ENCODE assay signal across 20 mouse cellular contexts in the genomic region with DNA sequence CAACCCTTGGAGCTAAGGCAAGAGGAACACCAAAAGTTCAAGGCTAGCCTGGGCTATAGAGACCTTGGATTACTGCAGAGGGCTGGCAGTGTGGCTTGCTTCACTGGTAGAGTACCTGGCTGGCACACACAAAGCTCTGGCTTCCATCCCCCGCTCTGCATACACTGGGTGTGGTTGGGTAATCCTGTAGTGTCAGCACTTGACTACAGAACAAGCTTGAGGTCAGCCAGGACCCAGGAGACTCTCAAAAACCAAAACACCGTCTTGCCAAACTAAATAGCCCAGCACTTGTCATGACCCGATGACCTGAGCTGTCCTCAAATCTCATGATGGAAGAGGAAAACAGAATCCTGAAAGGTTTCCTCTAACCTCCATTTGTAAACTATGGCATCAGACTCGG. TPM values are rescaled to one million over a fixed set of nuclear protein-coding genes. Genes with fewer than 3 reads are reported as not detected.
A peak's percentile ranks its signal among the peaks of the same experiment; 100 is the strongest.
DNase-seq lines count a peak whose midpoint lies in the region; ATAC-seq and TF ChIP-seq lines count a peak whose summit lies in the region.
"Had no signal": no experiment of that assay in that cellular context is flagged by ENCODE, and none has a peak within 500 bp of the region (broad histone marks: within the 10 kb centered on the region; RNA-seq: fewer than 3 reads in every experiment).

No protein-coding gene starts in this region.

- no peak overlapping the region for H3K9ac ChIP-seq in intestine, embryonic 15.5 days
- H3K9ac ChIP-seq: forebrain, embryonic 13.5 days; lung, embryonic 14.5 days; stomach, embryonic 15.5 days had no signal

- TF ChIP-seq POLR2A in kidney, adult 2 months (IDR thresholded peaks at IDR 0.05; ENCODE audit: low read depth, low read length) = no peak

- H3K4me2 ChIP-seq in intestine, embryonic 15.5 days (replicated peaks) = no peak overlapping the region
- H3K4me2 ChIP-seq: forebrain, embryonic 13.5 days; lung, embryonic 14.5 days; stomach, embryonic 15.5 days had no signal

- no peak overlapping the region for H3K27ac ChIP-seq in kidney, adult 2 months (ENCODE audit: insufficient read depth, low read depth, low read length)
- H3K27ac ChIP-seq in embryonic facial prominence, embryonic 10.5 days (replicated peaks) = no peak overlapping the region
- H3K27ac ChIP-seq in intestine, embryonic 15.5 days = no peak overlapping the region
- H3K27ac ChIP-seq: forebrain, embryonic 13.5 days; hindbrain, postnatal 0 days; stomach, embryonic 15.5 days had no signal

- no peaks in the 10 kb centered on the region for H3K27me3 ChIP-seq in kidney, adult 2 months (replicated peaks; ENCODE audit: control insufficient read depth, insufficient read depth, low read length)
- peaks cover 9% of the 10 kb centered on the region; the same call in 1 of the 2 replicates for H3K27me3 ChIP-seq in embryonic facial prominence, embryonic 10.5 days (replicated peaks; ENCODE audit: low read depth, poor library complexity, severe bottlenecking)
- H3K27me3 ChIP-seq in intestine, embryonic 15.5 days (replicated peaks) = no peaks in the 10 kb centered on the region
- H3K27me3 ChIP-seq: forebrain, embryonic 13.5 days; stomach, embryonic 15.5 days had no signal

- H3K36me3 ChIP-seq in kidney, adult 2 months (ENCODE audit: control insufficient read depth, insufficient read depth, low read length) = 0 out of 2 replicates have a peak, but pooled peaks cover 2% of the 10 kb centered on the region
- peaks cover 57% of the 10 kb centered on the region for H3K36me3 ChIP-seq in embryonic facial prominence, embryonic 10.5 days (replicated peaks)
- H3K36me3 ChIP-seq in intestine, embryonic 15.5 days = peaks cover 30% of the 10 kb centered on the region

- no peaks in the 10 kb centered on the region for H3K9me3 ChIP-seq in embryonic facial prominence, embryonic 10.5 days
- no peaks in the 10 kb centered on the region for H3K9me3 ChIP-seq in intestine, embryonic 15.5 days
- H3K9me3 ChIP-seq: forebrain, embryonic 13.5 days; stomach, embryonic 15.5 days had no signal

- no peak for ATAC-seq in intestine, embryonic 15.5 days
- ATAC-seq: CD4-positive, CD25-positive, alpha-beta regulatory T cell, adult 4 months; forebrain, embryonic 13.5 days; hindbrain, postnatal 0 days; midbrain, embryonic 16.5 days had no signal

- DNase-seq in kidney, adult 2 months = peak; percentile 61
- DNase-seq in kidney, adult 18-20 months = no peak
- peak; percentile 11 for DNase-seq in 416B (ENCODE audit: low read depth)
- peak; percentile 87 for DNase-seq in adipocyte (ENCODE audit: low spot score)
- peak; percentile 62 for DNase-seq in lung, postnatal 10 days
- no peak for DNase-seq in embryonic facial prominence, embryonic 10.5 days (ENCODE audit: low spot score)
- DNase-seq: cerebellum, adult 18-20 months; cerebellum, postnatal 36 days; gastrocnemius, postnatal 25 days; kidney, adult 8-10 months; kidney, postnatal 4 days; lung, embryonic 14.5 days; thymus, adult 18-20 months; thymus, postnatal 4 days had no signal

- H3K4me3 ChIP-seq in kidney, adult 2 months (ENCODE audit: insufficient read depth, low read depth, low read length) = no peak overlapping the region
- no peak overlapping the region for H3K4me3 ChIP-seq in embryonic facial prominence, embryonic 10.5 days
- no peak overlapping the region for H3K4me3 ChIP-seq in intestine, embryonic 15.5 days (replicated peaks)
- H3K4me3 ChIP-seq: forebrain, embryonic 13.5 days; stomach, embryonic 15.5 days had no signal

- WGBS in kidney, adult 2 months = 50% methylated on average over 4 of the region's 4 CpGs
- 81% methylated on average over 4 of the region's 4 CpGs for WGBS in embryonic facial prominence, embryonic 10.5 days
- WGBS in intestine, embryonic 15.5 days = 69% methylated on average over 4 of the region's 4 CpGs

- H3K4me1 ChIP-seq in kidney, adult 2 months (ENCODE audit: control insufficient read depth, insufficient read depth, low read length) = no peaks in the 10 kb centered on the region
- H3K4me1 ChIP-seq in embryonic facial prominence, embryonic 10.5 days = peaks cover 28% of the 10 kb centered on the region
- peaks cover 13% of the 10 kb centered on the region for H3K4me1 ChIP-seq in intestine, embryonic 15.5 days (replicated peaks)

- TF ChIP-seq CTCF in kidney, adult 2 months (conservative IDR thresholded peaks at IDR 0.05; ENCODE audit: insufficient read depth, insufficient read length, low read depth, low read length) = no peak

RNA-seq across cellular contexts. Expression of a gene that starts 4.8 kb away (rescaled TPM):
- polyA plus RNA-seq in kidney, adult 2 months (2012; rRNA removed) = 23.2 and 32.9 TPM in 2 replicates
- polyA plus RNA-seq in embryonic facial prominence, embryonic 10.5 days (2016; fragmentation: Nextera tagmentation; extraction: Ambion mirVana) = 10.7 and 11.9 TPM in 2 replicates
- polyA plus RNA-seq in intestine, embryonic 15.5 days (2015; fragmentation: Nextera tagmentation; extraction: Ambion mirVana) = 18.4 and 21.2 TPM in 2 replicates

RNA-seq across cellular contexts. Expression of a gene that starts 10.7 kb away (rescaled TPM):
- 124 TPM in 1 of 2 replicates, not detected in the other for polyA plus RNA-seq in kidney, adult 2 months (2012; rRNA removed)
- polyA plus RNA-seq in embryonic facial prominence, embryonic 10.5 days (2016; fragmentation: Nextera tagmentation; extraction: Ambion mirVana) = not detected in 2 replicates
- 1.7 and 6.9 TPM in 2 replicates for polyA plus RNA-seq in intestine, embryonic 15.5 days (2015; fragmentation: Nextera tagmentation; extraction: Ambion mirVana)
- polyA plus RNA-seq: CD4-positive, CD25-positive, alpha-beta regulatory T cell, adult 4 months; forebrain, embryonic 13.5 days; lung, embryonic 14.5 days had no signal

RNA-seq across cellular contexts. Expression of a gene that starts 14.2 kb away (rescaled TPM):
- 68.4 and 75.7 TPM in 2 replicates for polyA plus RNA-seq in kidney, adult 2 months (2012; rRNA removed)
- 13.9 and 15.8 TPM in 2 replicates for polyA plus RNA-seq in embryonic facial prominence, embryonic 10.5 days (2016; fragmentation: Nextera tagmentation; extraction: Ambion mirVana)
- 23.6 and 29.7 TPM in 2 replicates for polyA plus RNA-seq in intestine, embryonic 15.5 days (2015; fragmentation: Nextera tagmentation; extraction: Ambion mirVana)

RNA-seq across cellular contexts. Expression of a gene that starts 14.4 kb away (rescaled TPM):
- 2.2 and 2.7 TPM in 2 replicates for polyA plus RNA-seq in kidney, adult 2 months (2012; rRNA removed)
- 8.5 and 8.6 TPM in 2 replicates for polyA plus RNA-seq in embryonic facial prominence, embryonic 10.5 days (2016; fragmentation: Nextera tagmentation; extraction: Ambion mirVana)
- polyA plus RNA-seq in intestine, embryonic 15.5 days (2015; fragmentation: Nextera tagmentation; extraction: Ambion mirVana) = 8.1 and 9.0 TPM in 2 replicates

RNA-seq across cellular contexts. Expression of a gene that starts 20.8 kb away (rescaled TPM):
- polyA plus RNA-seq in kidney, adult 2 months (2012; rRNA removed) = 6.6 and 7.1 TPM in 2 replicates
- 571 and 605 TPM in 2 replicates for polyA plus RNA-seq in embryonic facial prominence, embryonic 10.5 days (2016; fragmentation: Nextera tagmentation; extraction: Ambion mirVana)
- 431 and 439 TPM in 2 replicates for polyA plus RNA-seq in intestine, embryonic 15.5 days (2015; fragmentation: Nextera tagmentation; extraction: Ambion mirVana)

Comparison
In these comparisons a context has a peak if more than half of its experiments do, and no peak if none do; other contexts are left out.
1. DNase-seq: peak in kidney, adult 2 months (single experiment), 416B (single experiment), adipocyte (single experiment) and lung, postnatal 10 days (single experiment); none in kidney, adult 18-20 months (single experiment) and embryonic facial prominence, embryonic 10.5 days (single experiment).